Mouse (Mus musculus) intestine, embryonic 14.5 days (tissue): ENCODE measurements around the gene Hspe1. TPM values are rescaled to one million over a fixed set of nuclear protein-coding genes. Genes with fewer than 3 reads are reported as not detected.

Experiments
- ATAC-seq: fragments of 200-750 bp; cut with Nextera tagmentation; replicated peaks from 2 replicates; pipeline ENCODE4 v1.8.0; 2017; ENCODE audit warnings: low read depth, moderate number of reproducible peaks, moderate TSS enrichment, moderate library complexity; ENCODE audit not compliant: low FRiP score, low TSS enrichment
- DNase-seq: peaks from one replicate; pipeline ENCODE4 v3.0.0-alpha.2; 2018; ENCODE audit warnings: low spot score
- H3K27ac ChIP-seq: fragments of 300-500 bp; sonication (generic); 2 replicates; pipeline ENCODE4 v1.5.1; 2014; ENCODE audit warnings: low read depth, mild to moderate bottlenecking, control low read depth
- H3K27me3 ChIP-seq: fragments of 300-500 bp; sonication (generic); replicated peaks from 2 replicates; pipeline ENCODE4 v1.6.1; 2014; ENCODE audit warnings: low read length, control low read depth; ENCODE audit not compliant: control insufficient read depth, insufficient read depth
- H3K36me3 ChIP-seq: fragments of 300-500 bp; sonication (generic); 2 replicates; pipeline ENCODE4 v1.6.1; 2014; ENCODE audit warnings: low read length, control low read depth; ENCODE audit not compliant: control insufficient read depth, insufficient read depth
- H3K4me1 ChIP-seq: fragments of 300-500 bp; sonication (generic); replicated peaks from 2 replicates; pipeline ENCODE4 v1.6.1; 2014; ENCODE audit warnings: low read length, control low read depth, mixed read lengths; ENCODE audit not compliant: control insufficient read depth, insufficient read depth
- H3K4me2 ChIP-seq: fragments of 300-500 bp; sonication (generic); 2 replicates; pipeline ENCODE4 v1.6.1; 2014; ENCODE audit warnings: low read length
- H3K4me3 ChIP-seq: fragments of 300-500 bp; sonication (generic); 2 replicates; pipeline ENCODE4 v1.5.1; 2014; ENCODE audit warnings: low read depth, low read length, control low read depth, mixed read lengths
- H3K9ac ChIP-seq: fragments of 300-500 bp; sonication (generic); 2 replicates; pipeline ENCODE4 v1.6.1; 2014; ENCODE audit warnings: mild to moderate bottlenecking, low read length
- H3K9me3 ChIP-seq: fragments of 300-500 bp; sonication (generic); 2 replicates; pipeline ENCODE4 v1.6.1; 2016; ENCODE audit warnings: low read length, control low read depth; ENCODE audit not compliant: control insufficient read depth
- WGBS: fragments of 180-500 bp; shearing (Covaris S2); extraction: QIAGEN DNeasy Blood & Tissue Kit; methylation state at CpG from one replicate; pipeline ENCODE4 v1.1.7; 2014; 5-methylcytosine and 5-hydroxymethylcytosine counted together
- polyA plus RNA-seq: library from polyadenylated mRNA; unstranded; fragments of >200 nt; fragmentation: Nextera tagmentation; extraction: Ambion mirVana; gene quantifications from 2 replicates; pipeline ENCODE4 v1.2.1, GENCODE M21; 2014

Gene Hspe1
- polyA plus RNA-seq, 1 experiment from 2014 or later = 740 TPM

- Histone ChIP-seq H3K9me3 (no peaks in the 10 kb centered on the region), H3K4me1 (peaks cover 15% of the 10 kb centered on the region), H3K4me3 (peak overlapping the region; percentile 96), H3K27me3 (no peaks in the 10 kb centered on the region), H3K36me3 (peaks cover 47% of the 10 kb centered on the region), H3K9ac (peak overlapping the region; percentile 94), H3K4me2 (peak overlapping the region; percentile 88), H3K27ac (peak overlapping the region; percentile 95)
- 8% methylated on average over 16 of the region's 16 CpGs for WGBS
- no peak for ATAC-seq
- peak; percentile 56 for DNase-seq
Measured at GRCm38 (mm10) chr1:55088611-55089497, 922 bp downstream of the Hspe1 start.

GRCm38 (mm10) chr1:55089498-55090064 lies 1.6 kb downstream of the Hspe1 start:
- DNase-seq (no peak), ATAC-seq (no peak)
- Histone ChIP-seq H3K4me2 (peak overlapping the region; percentile 88), H3K9ac (peak overlapping the region; percentile 94), H3K4me1 (peaks cover 15% of the 10 kb centered on the region), H3K27ac (no peak overlapping the region), H3K9me3 (no peaks in the 10 kb centered on the region), H3K27me3 (no peaks in the 10 kb centered on the region), H3K4me3 (peak overlapping the region; percentile 96), H3K36me3 (peaks cover 40% of the 10 kb centered on the region)
- 85% methylated on average over 5 of the region's 5 CpGs for WGBS

- Histone ChIP-seq H3K4me2 (no peak overlapping the region), H3K36me3 (peaks cover 27% of the 10 kb centered on the region), H3K9ac (no peak overlapping the region), H3K4me3 (no peak overlapping the region), H3K9me3 (no peaks in the 10 kb centered on the region), H3K4me1 (peaks cover 7% of the 10 kb centered on the region; the same call in 1 of the 2 replicates), H3K27ac (no peak overlapping the region), H3K27me3 (no peaks in the 10 kb centered on the region)
- ATAC-seq = no peak
- no peak for DNase-seq
- WGBS = 90% methylated on average over 2 of the region's 2 CpGs
Measured at GRCm38 (mm10) chr1:55092056-55092455, 4.1 kb downstream of the Hspe1 start.

- H3K4me3 ChIP-seq = no peak overlapping the region
- H3K9ac ChIP-seq = no peak overlapping the region
- no peak overlapping the region for H3K4me2 ChIP-seq
- 72% methylated on average over 1 of the region's 1 CpGs for WGBS
- DNase-seq = no peak
- H3K9me3 ChIP-seq = no peaks in the 10 kb centered on the region
- peaks cover 7% of the 10 kb centered on the region; the same call in 1 of the 2 replicates for H3K4me1 ChIP-seq
- peaks cover 27% of the 10 kb centered on the region for H3K36me3 ChIP-seq
- H3K27me3 ChIP-seq = no peaks in the 10 kb centered on the region
- H3K27ac ChIP-seq = no peak overlapping the region
- no peak for ATAC-seq
Measured at GRCm38 (mm10) chr1:55092469-55092868, 4.5 kb downstream of the Hspe1 start.

- H3K4me1 ChIP-seq = no peaks in the 10 kb centered on the region
- 81% methylated on average over 9 of the region's 9 CpGs for WGBS
- H3K4me2 ChIP-seq = no peak overlapping the region
- no peak overlapping the region for H3K4me3 ChIP-seq
- H3K36me3 ChIP-seq = no peaks in the 10 kb centered on the region
- no peaks in the 10 kb centered on the region for H3K27me3 ChIP-seq
- no peak overlapping the region for H3K9ac ChIP-seq
- no peak overlapping the region for H3K27ac ChIP-seq
- ATAC-seq (no peak), DNase-seq (no peak)
- no peaks in the 10 kb centered on the region for H3K9me3 ChIP-seq
Measured at GRCm38 (mm10) chr1:55106919-55107585, 19.1 kb downstream of the Hspe1 start.

- H3K9me3 ChIP-seq = no peaks in the 10 kb centered on the region
Measured at GRCm38 (mm10) chr1:55107644-55108043, 19.7 kb downstream of the Hspe1 start.

GRCm38 (mm10) chr1:55108473-55108872 lies 20.5 kb downstream of the Hspe1 start:
- Histone ChIP-seq H3K36me3 (no peaks in the 10 kb centered on the region), H3K27me3 (no peaks in the 10 kb centered on the region), H3K9ac (no peak overlapping the region), H3K9me3 (no peaks in the 10 kb centered on the region), H3K4me2 (no peak overlapping the region), H3K4me3 (no peak overlapping the region), H3K27ac (no peak overlapping the region), H3K4me1 (no peaks in the 10 kb centered on the region)
- no peak for ATAC-seq
- WGBS = 72% methylated on average over 2 of the region's 2 CpGs
- no peak for DNase-seq

More at GRCm38 (mm10) chr1:55107644-55108043, 19.7 kb downstream of the Hspe1 start:
- H3K27ac ChIP-seq = no peak overlapping the region
- 83% methylated on average over 1 of the region's 1 CpGs for WGBS
- DNase-seq (no peak), ATAC-seq (no peak)
- H3K27me3 ChIP-seq = no peaks in the 10 kb centered on the region
- H3K9ac ChIP-seq = no peak overlapping the region
- H3K4me2 ChIP-seq = no peak overlapping the region
- H3K36me3 ChIP-seq = no peaks in the 10 kb centered on the region
- no peaks in the 10 kb centered on the region for H3K4me1 ChIP-seq
- H3K4me3 ChIP-seq = no peak overlapping the region

GRCm38 (mm10) chr1:55109066-55109766 lies 21.3 kb downstream of the Hspe1 start:
- Histone ChIP-seq H3K27ac (no peak overlapping the region), H3K27me3 (no peaks in the 10 kb centered on the region), H3K4me1 (no peaks in the 10 kb centered on the region), H3K9me3 (no peaks in the 10 kb centered on the region), H3K36me3 (no peaks in the 10 kb centered on the region), H3K9ac (no peak overlapping the region), H3K4me3 (no peak overlapping the region), H3K4me2 (no peak overlapping the region)
- no peak for DNase-seq
- ATAC-seq = no peak
- WGBS = 88% methylated on average over 4 of the region's 4 CpGs
